Mouse (Mus musculus) bone marrow, adult 2 months (tissue): ENCODE data around the gene Phf23.

Experiments used
- CTCF ChIP-seq: fragments of 200-500 bp; IDR thresholded peaks from 2 replicates; pipeline ENCODE4 v1.5.1; 2011; ENCODE audit warnings: low read length, control low read depth; ENCODE audit not compliant: control insufficient read depth, insufficient read depth
- POLR2A ChIP-seq: fragments of 200-500 bp; IDR thresholded peaks from 2 replicates; pipeline ENCODE4 v1.6.1; 2011; ENCODE audit warnings: low read depth, mild to moderate bottlenecking, control low read depth, low read length, borderline replicate concordance; ENCODE audit not compliant: control insufficient read depth

DNA sequence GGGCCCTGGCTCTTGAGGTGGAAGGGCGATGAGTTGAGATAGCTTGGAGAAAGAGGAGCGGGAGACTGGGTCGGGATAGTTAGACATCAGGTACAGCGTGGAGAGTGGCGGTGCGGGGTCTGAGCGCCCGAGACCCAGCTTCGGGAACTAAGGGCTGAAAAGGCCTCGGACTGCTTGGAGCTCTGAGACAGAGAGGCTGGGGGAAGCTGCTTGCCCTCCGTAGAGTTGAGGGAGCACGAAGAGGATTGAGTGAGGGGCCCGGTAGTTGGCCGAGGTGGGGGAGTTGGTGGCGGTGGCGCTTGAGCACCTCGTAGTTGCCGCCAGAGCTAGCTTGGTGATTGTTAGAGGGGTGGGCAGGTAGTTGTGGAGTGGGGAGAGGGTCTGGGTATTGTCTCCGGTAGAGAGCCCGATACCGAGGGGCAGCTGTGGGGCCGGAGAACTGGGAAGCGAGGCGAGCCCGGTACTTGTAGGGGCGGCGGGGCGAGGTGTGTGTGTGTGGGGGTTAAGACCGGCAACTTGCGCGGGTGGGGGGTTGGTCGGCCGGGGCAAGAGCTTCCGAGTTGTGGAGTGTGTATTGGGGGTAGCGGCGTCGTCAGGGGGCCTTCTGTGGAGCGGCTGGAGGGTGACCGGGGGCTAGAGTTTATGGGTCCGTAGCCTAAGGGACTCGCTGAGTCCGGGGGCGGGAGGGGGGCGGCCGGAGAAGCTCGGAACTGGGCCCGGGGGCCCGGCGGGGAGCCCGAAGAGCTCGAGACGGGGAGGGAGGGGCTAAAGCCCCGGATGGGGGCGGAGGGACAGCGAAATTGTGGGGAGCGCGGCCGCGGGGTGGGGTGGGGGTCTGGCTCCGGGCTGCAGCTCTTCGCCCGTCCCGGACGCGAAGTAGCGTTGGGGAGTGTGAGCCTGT lies 834 bp downstream of the Phf23 start:
- TF ChIP-seq POLR2A (no peak), CTCF (no peak)
